Mouse (Mus musculus): Measurements from ENCODE around the gene Kat14.

DNA sequence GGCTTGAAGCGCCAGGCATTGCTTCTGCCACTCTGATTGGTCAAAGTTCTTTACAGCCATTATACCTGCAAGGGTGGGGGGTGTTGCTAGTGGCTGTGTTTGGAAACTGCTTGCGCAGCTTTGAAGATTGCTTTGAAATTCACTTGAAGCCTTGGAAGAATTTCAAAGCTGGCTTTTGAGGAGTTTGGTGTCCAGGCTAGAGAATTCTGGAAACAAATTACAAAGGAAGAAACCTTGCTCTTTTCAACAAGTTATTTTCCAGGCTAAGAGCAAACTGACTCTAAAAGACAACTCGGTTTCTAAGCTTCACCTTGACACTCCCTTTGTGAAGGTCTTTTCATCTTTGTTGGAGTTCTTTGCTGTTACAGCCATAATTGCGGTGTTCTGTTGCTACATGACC is 30.7 kb downstream of the Kat14 start:
- TF ChIP-seq CTCF (IDR thresholded peaks at IDR 0.05; ENCODE audit: low read depth, low read length) (no peak), POLR2A (IDR thresholded peaks at IDR 0.05; ENCODE audit: extremely low read depth, insufficient read depth, low read length) (no peak)

Measured in liver, adult 2 months (tissue).